Mouse (Mus musculus) cortical plate, adult 2 months (tissue): ENCODE measurements around the gene Syngr1.
A peak's percentile ranks its signal among the peaks of the same experiment; 100 is the strongest.

Experiments
- CTCF ChIP-seq: fragments of 200-500 bp; IDR thresholded peaks from 2 replicates; pipeline ENCODE4 v1.5.1; 2011; ENCODE audit warnings: mild to moderate bottlenecking, control low read depth, low read length; ENCODE audit not compliant: insufficient read depth; ENCODE audit errors: extremely low read depth
- POLR2A ChIP-seq: fragments of 200-500 bp; IDR thresholded peaks from 2 replicates; pipeline ENCODE4 v1.6.1; 2011; ENCODE audit warnings: mild to moderate bottlenecking, low read length, control low read depth; ENCODE audit not compliant: insufficient read depth; ENCODE audit errors: extremely low read depth

GRCm38 (mm10) chr15:80142130-80142529 is 51.0 kb downstream of the Syngr1 start:
- 0 out of 2 replicates have a peak, but pooled peaks have one; percentile 9 for TF ChIP-seq CTCF
- no peak for TF ChIP-seq POLR2A
